Mouse (Mus musculus): Measurements from ENCODE around the gene Irs2.

GRCm38 (mm10) chr8:10953346-10954053, 54.8 kb downstream of the Irs2 start:
- peak; percentile 56 for TF ChIP-seq CTCF (IDR thresholded peaks at IDR 0.05)
- 0 out of 2 replicates have a peak, but pooled peaks have one; percentile 22 for TF ChIP-seq EP300 (IDR thresholded peaks at IDR 0.05)

Data from lung, postnatal 0 days (tissue).